Mouse (Mus musculus) thymus, adult 2 months (tissue): Measurements from ENCODE around the gene Cer1. TPM values are rescaled to one million over a fixed set of nuclear protein-coding genes. Genes with fewer than 3 reads are reported as not detected.

Source experiments
- DNase-seq: peaks from one replicate; pipeline ENCODE4 v3.0.0; 2021
- H3K27ac ChIP-seq: fragments of 200-500 bp; 2 replicates; pipeline ENCODE4 v1.5.1; 2012; ENCODE audit warnings: low read length, control low read depth; ENCODE audit not compliant: control insufficient read depth, insufficient read depth
- H3K27me3 ChIP-seq: fragments of 200-500 bp; 2 replicates; pipeline ENCODE4 v1.6.1; 2012; ENCODE audit warnings: mild to moderate bottlenecking, low read length, moderate library complexity, mixed read lengths; ENCODE audit not compliant: control insufficient read depth, insufficient read depth
- H3K36me3 ChIP-seq: fragments of 200-500 bp; 2 replicates; pipeline ENCODE4 v1.6.1; 2012; ENCODE audit warnings: mild to moderate bottlenecking, low read length, moderate library complexity; ENCODE audit not compliant: control insufficient read depth, insufficient read depth
- H3K4me1 ChIP-seq: fragments of 200-500 bp; replicated peaks from 2 replicates; pipeline ENCODE4 v1.6.1; 2012; ENCODE audit warnings: low read length; ENCODE audit not compliant: control insufficient read depth, insufficient read depth
- H3K4me3 ChIP-seq: fragments of 200-500 bp; 2 replicates; pipeline ENCODE4 v1.5.1; 2012; ENCODE audit warnings: mild to moderate bottlenecking, low read length, control low read depth, moderate library complexity; ENCODE audit not compliant: control insufficient read depth, insufficient read depth
- CTCF ChIP-seq: fragments of 200-500 bp; IDR thresholded peaks from 2 replicates; pipeline ENCODE4 v1.5.1; 2012; ENCODE audit warnings: mild to moderate bottlenecking, control low read depth, low read length, moderate library complexity, borderline replicate concordance; ENCODE audit not compliant: control insufficient read depth, poor library complexity, insufficient read depth; ENCODE audit errors: extremely low read depth
- POLR2A ChIP-seq: fragments of 200-500 bp; IDR thresholded peaks from 2 replicates; pipeline ENCODE4 v1.6.1; 2012; ENCODE audit warnings: mild to moderate bottlenecking, low read length, control low read depth, moderate library complexity; ENCODE audit not compliant: control insufficient read depth, poor library complexity, insufficient read depth; ENCODE audit errors: extremely low read depth
- WGBS: fragments of 180-500 bp; shearing (Covaris S2); methylation state at CpG from one replicate; pipeline ENCODE4 v1.1.7; 2018; 5-methylcytosine and 5-hydroxymethylcytosine counted together
- polyA plus RNA-seq: library from polyadenylated mRNA; depleted of rRNA; stranded (reverse); fragments of >200 nt; gene quantifications from 2 replicates; pipeline ENCODE4 v1.2.3, GENCODE M21; 2012

Gene Cer1
- polyA plus RNA-seq, 1 experiment, result not detected

DNA sequence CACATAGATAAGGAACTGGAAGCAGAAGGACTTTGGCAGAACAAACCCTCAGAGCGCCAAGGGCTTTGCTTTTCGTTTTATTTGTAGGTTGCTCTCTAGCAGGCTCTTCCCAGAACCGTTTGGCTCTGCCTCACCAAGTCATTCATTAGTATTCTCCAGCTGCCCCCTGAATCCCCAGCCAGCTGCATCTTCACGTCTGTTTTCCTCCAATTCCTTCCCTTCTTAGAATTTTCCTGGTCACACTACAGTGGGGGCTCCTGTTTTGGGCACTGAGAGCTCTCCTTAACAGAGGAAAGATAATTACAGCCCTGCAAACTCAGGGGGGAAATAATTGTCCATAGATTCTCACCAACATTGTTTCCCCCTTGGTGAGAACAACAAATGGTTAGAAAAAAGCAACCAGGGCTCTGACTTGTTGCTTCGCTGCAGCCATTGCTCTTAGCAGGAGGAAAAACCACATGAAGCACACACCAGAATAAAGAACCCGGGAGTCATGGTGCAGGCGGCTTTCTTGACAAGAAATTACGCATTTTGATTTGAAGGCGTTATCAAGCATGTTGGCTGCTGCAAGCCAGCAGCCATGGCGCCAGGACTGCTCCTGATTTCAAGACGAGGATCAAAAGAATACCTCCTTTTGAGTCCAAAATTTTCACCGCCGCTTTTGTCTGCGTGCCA is 31.2 kb upstream of the Cer1 start:
- no peak overlapping the region for H3K4me3 ChIP-seq
- H3K27ac ChIP-seq, result no peak overlapping the region
- 79% methylated on average over 14 of the region's 14 CpGs for WGBS

DNA sequence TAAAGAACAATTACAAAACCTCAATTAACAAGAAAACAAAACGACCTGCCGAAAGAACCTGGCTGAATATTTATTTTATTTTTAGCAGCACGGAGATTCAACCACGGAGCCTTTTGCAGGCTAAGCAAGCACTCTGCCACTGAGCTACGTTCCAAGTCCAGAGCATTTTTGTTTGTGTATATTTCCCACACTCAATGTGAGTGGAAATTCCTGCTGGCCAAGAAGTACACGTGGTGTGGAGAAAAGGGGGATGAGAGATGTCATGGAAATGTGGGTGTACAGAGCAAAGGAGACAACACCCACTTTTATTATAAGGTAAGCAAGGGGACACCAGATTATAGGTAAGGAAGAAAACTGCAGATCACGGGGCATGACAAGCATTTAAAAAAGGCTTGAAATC is 30.6 kb upstream of the Cer1 start:
- no peak for DNase-seq
- Histone ChIP-seq H3K4me3 (no peak overlapping the region), H3K27ac (no peak overlapping the region), H3K36me3 (no peaks in the 10 kb centered on the region), H3K4me1 (no peaks in the 10 kb centered on the region), H3K27me3 (no peaks in the 10 kb centered on the region)
- 84% methylated on average over 7 of the region's 7 CpGs for WGBS
- no peak for TF ChIP-seq CTCF
- TF ChIP-seq POLR2A, result no peak

More for the DNA sequence above, 31.2 kb upstream of the Cer1 start:
- no peak for TF ChIP-seq CTCF
- TF ChIP-seq POLR2A, result no peak
- H3K27me3 ChIP-seq, result no peaks in the 10 kb centered on the region
- DNase-seq, result no peak
- no peaks in the 10 kb centered on the region for H3K4me1 ChIP-seq
- H3K36me3 ChIP-seq, result no peaks in the 10 kb centered on the region

DNA sequence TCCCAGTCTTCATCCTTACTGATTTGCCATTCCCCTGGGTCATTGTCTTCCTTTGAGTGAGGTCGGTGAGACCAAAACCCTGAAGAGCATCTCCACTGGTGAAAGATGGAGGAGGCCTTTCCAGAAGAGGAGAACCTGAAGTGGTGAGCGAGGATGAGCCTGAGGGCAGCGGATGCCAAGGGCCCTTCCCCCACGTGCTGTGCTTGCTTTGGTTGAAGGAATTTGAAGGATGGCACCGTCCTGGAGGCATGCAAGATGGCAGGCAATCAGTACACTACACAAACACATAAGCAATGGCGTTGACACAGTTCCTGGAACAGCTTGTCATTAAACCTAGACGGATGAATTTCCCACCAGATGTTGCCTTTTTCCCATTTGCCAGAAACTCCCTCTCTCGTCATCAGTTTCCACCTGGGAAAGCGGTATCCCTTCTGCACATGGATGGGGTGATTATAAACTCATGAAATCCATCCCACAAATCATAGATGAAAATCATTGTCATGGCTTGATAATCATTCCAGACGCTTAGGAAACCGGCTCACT is 29.7 kb upstream of the Cer1 start:
- H3K36me3 ChIP-seq, result no peaks in the 10 kb centered on the region
- DNase-seq, result no peak
- H3K4me1 ChIP-seq, result no peaks in the 10 kb centered on the region
- no peaks in the 10 kb centered on the region for H3K27me3 ChIP-seq
- no peak overlapping the region for H3K27ac ChIP-seq
- 92% methylated on average over 11 of the region's 11 CpGs for WGBS
- no peak for TF ChIP-seq CTCF
- TF ChIP-seq POLR2A, result no peak
- H3K4me3 ChIP-seq, result no peak overlapping the region

DNA sequence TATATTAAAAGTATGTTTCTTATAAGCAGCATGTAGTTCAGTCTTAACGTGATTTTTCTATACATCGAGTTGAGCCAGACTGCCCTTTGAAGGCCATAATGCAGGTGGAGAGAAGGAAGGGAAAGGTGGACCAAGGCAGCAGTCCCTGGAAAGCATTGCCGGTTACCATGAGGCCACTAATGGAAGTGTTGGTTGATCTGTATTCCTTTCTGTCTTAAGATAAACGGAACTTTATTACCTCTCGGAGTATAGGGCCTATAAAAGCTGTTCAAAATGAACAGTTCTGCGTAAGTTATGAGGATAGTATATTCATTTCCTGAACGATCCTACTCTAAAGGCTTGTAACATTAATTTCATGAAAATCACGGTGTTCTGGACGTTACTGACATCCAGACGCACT is 10.3 kb upstream of the Cer1 start:
- no peaks in the 10 kb centered on the region for H3K36me3 ChIP-seq
- DNase-seq, result no peak
- TF ChIP-seq CTCF, result no peak
- TF ChIP-seq POLR2A, result no peak
- H3K4me3 ChIP-seq, result no peak overlapping the region
- 93% methylated on average over 10 of the region's 10 CpGs for WGBS
- H3K4me1 ChIP-seq, result no peaks in the 10 kb centered on the region
- no peaks in the 10 kb centered on the region for H3K27me3 ChIP-seq
- H3K27ac ChIP-seq, result no peak overlapping the region

GRCm38 (mm10) chr4:82892247-82892646 is 7.3 kb upstream of the Cer1 start:
- no peak overlapping the region for H3K4me3 ChIP-seq
- H3K4me1 ChIP-seq, result no peaks in the 10 kb centered on the region
- H3K27ac ChIP-seq, result no peak overlapping the region
- no peaks in the 10 kb centered on the region for H3K27me3 ChIP-seq
- no peak for TF ChIP-seq POLR2A
- no peak for TF ChIP-seq CTCF
- WGBS, result 69% methylated on average over 5 of the region's 5 CpGs
- DNase-seq, result no peak
- H3K36me3 ChIP-seq, result no peaks in the 10 kb centered on the region

- H3K4me3 ChIP-seq, result no peak overlapping the region
- TF ChIP-seq CTCF (no peak), POLR2A (no peak)
- WGBS, result 93% methylated on average over 2 of the region's 2 CpGs
Measured at GRCm38 (mm10) chr4:82891566-82891965, 6.6 kb upstream of the Cer1 start.

More at GRCm38 (mm10) chr4:82891566-82891965, 6.6 kb upstream of the Cer1 start:
- H3K27ac ChIP-seq, result no peak overlapping the region
- no peaks in the 10 kb centered on the region for H3K36me3 ChIP-seq
- H3K4me1 ChIP-seq, result no peaks in the 10 kb centered on the region
- DNase-seq, result no peak
- H3K27me3 ChIP-seq, result no peaks in the 10 kb centered on the region
